Mouse (Mus musculus) layer of hippocampus, adult 9-10 months (tissue): ENCODE measurements at regions not wholly inside any gene's neighbourhood (a gene's known extent, or its start where the extent isn't known, plus 50 kb on each side); places are given as distances from the start of the nearest gene placed in this dataset.
A peak's percentile ranks its signal among the peaks of the same experiment; 100 is the strongest.
"Not testable (repeated sequence)": the region's sequence is repeated elsewhere in the genome, so short reads cannot be mapped to it uniquely, and the experiment has no call there.

Source experiments
- DNase-seq: peaks from one replicate; pipeline ENCODE4 v3.0.0; 2022; ENCODE audit warnings: low spot score

GRCm38 (mm10) chr1:94582526-94582925 lies 530.2 kb upstream of the Pdcd1 start:
- DNase-seq = no peak

GRCm38 (mm10) chr1:94581650-94582405 lies 529.5 kb upstream of the Pdcd1 start:
- DNase-seq = no peak

- no peak for DNase-seq
Observed at GRCm38 (mm10) chr1:94532773-94533541, 480.6 kb upstream of the Pdcd1 start.

GRCm38 (mm10) chr1:94504080-94504520 lies 451.7 kb upstream of the Pdcd1 start:
- DNase-seq = no peak

GRCm38 (mm10) chr1:94503379-94504079 lies 451.2 kb upstream of the Pdcd1 start:
- no peak for DNase-seq

GRCm38 (mm10) chr1:94502066-94502861 lies 449.9 kb upstream of the Pdcd1 start:
- DNase-seq = no peak

GRCm38 (mm10) chr1:94496992-94497391 lies 444.6 kb upstream of the Pdcd1 start:
- no peak for DNase-seq

GRCm38 (mm10) chr1:94496341-94496740 lies 444.0 kb upstream of the Pdcd1 start:
- DNase-seq = no peak

- no peak for DNase-seq
Observed at GRCm38 (mm10) chr1:94487062-94487461, 434.7 kb upstream of the Pdcd1 start.

- DNase-seq = not testable (repeated sequence)
Observed at GRCm38 (mm10) chr1:94469834-94470233, 417.5 kb upstream of the Pdcd1 start.

GRCm38 (mm10) chr1:94423731-94424130 lies 371.4 kb upstream of the Pdcd1 start:
- DNase-seq = no peak

GRCm38 (mm10) chr1:94413043-94413442 lies 360.7 kb upstream of the Pdcd1 start:
- DNase-seq = no peak

GRCm38 (mm10) chr1:94366606-94367005 lies 314.3 kb upstream of the Pdcd1 start:
- no peak for DNase-seq

GRCm38 (mm10) chr1:94356996-94357395 lies 304.6 kb upstream of the Pdcd1 start:
- DNase-seq = no peak

GRCm38 (mm10) chr1:94355873-94356272 lies 303.5 kb upstream of the Pdcd1 start:
- DNase-seq = no peak

- no peak for DNase-seq
Observed at GRCm38 (mm10) chr1:94342576-94342975, 290.2 kb upstream of the Pdcd1 start.

GRCm38 (mm10) chr1:94341237-94341636 lies 288.9 kb upstream of the Pdcd1 start:
- no peak for DNase-seq

GRCm38 (mm10) chr1:94318029-94318428 lies 265.7 kb upstream of the Pdcd1 start:
- DNase-seq = no peak

GRCm38 (mm10) chr1:94298395-94298794 lies 246.0 kb upstream of the Pdcd1 start:
- no peak for DNase-seq

GRCm38 (mm10) chr1:94272569-94272968 lies 220.2 kb upstream of the Pdcd1 start:
- DNase-seq = no peak

GRCm38 (mm10) chr1:94263313-94263712 lies 211.0 kb upstream of the Pdcd1 start:
- DNase-seq = peak; percentile 5

GRCm38 (mm10) chr1:94235426-94235825 lies 183.1 kb upstream of the Pdcd1 start:
- DNase-seq = no peak
